Mouse (Mus musculus) forebrain, embryonic 15.5 days (tissue): ENCODE data around the gene Adamts7. TPM values are rescaled to one million over a fixed set of nuclear protein-coding genes. Genes with fewer than 3 reads are reported as not detected.
A peak's percentile ranks its signal among the peaks of the same experiment; 100 is the strongest.

Experiments
- ATAC-seq: fragments of 200-750 bp; cut with Nextera tagmentation; replicated peaks from 2 replicates; pipeline ENCODE4 v1.8.0; 2017; ENCODE audit warnings: mild to moderate bottlenecking, moderate TSS enrichment, moderate library complexity
- H3K27ac ChIP-seq: fragments of 300-500 bp; sonication (generic); replicated peaks from 2 replicates; pipeline ENCODE4 v1.5.1; 2015; ENCODE audit warnings: mild to moderate bottlenecking, inconsistent platforms
- H3K27me3 ChIP-seq: fragments of 300-500 bp; sonication (generic); 2 replicates; pipeline ENCODE4 v1.6.1; 2015; ENCODE audit warnings: inconsistent platforms
- H3K36me3 ChIP-seq: fragments of 300-500 bp; sonication (generic); 2 replicates; pipeline ENCODE4 v1.6.1; 2015; ENCODE audit warnings: mild to moderate bottlenecking, inconsistent platforms
- H3K4me1 ChIP-seq: fragments of 300-500 bp; sonication (generic); 2 replicates; pipeline ENCODE4 v1.6.1; 2015; ENCODE audit warnings: inconsistent platforms
- H3K4me2 ChIP-seq: fragments of 300-500 bp; sonication (generic); replicated peaks from 2 replicates; pipeline ENCODE4 v1.6.1; 2015; ENCODE audit warnings: mild to moderate bottlenecking, inconsistent platforms
- H3K4me3 ChIP-seq: fragments of 300-500 bp; sonication (generic); 2 replicates; pipeline ENCODE4 v1.5.1; 2015; ENCODE audit warnings: mild to moderate bottlenecking, inconsistent platforms
- H3K9ac ChIP-seq: fragments of 300-500 bp; sonication (generic); replicated peaks from 2 replicates; pipeline ENCODE4 v1.6.1; 2015; ENCODE audit warnings: mild to moderate bottlenecking, inconsistent platforms
- H3K9me3 ChIP-seq: fragments of 300-500 bp; sonication (generic); 2 replicates; pipeline ENCODE4 v1.6.1; 2016; ENCODE audit warnings: inconsistent platforms
- WGBS: fragments of 180-500 bp; shearing (Covaris S2); methylation state at CpG from one replicate; pipeline ENCODE4 v1.1.7; 2015; ENCODE audit warnings: mixed read lengths; 5-methylcytosine and 5-hydroxymethylcytosine counted together
- polyA plus RNA-seq: library from polyadenylated mRNA; unstranded; fragments of >200 nt; fragmentation: Nextera tagmentation; extraction: Ambion mirVana; gene quantifications from 2 replicates; pipeline ENCODE4 v1.2.1, GENCODE M21; 2015

The Adamts7 gene
- polyA plus RNA-seq, 1 experiment from 2014 or later, result 12.4 TPM

DNA sequence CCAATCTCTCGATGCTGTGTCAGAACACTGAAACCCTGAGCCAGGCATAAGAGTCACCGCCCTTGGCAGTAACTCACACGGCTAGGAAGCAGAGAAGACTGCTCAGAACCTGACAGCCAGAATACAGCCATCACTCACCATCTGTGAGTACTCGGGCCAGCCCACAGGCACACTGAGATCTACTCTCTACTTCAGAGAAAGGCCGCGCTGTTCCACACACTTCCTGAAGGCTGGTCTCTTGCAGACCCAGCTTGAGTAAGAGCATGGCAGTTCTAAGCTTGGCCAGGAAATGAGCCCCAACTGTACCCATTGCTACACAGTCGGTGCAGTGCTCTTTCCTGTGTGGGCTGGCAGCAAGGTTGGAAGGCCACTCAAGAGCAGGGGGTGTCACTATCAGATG, 80.0 kb downstream of the Adamts7 start:
- 0 out of 2 replicates have a peak, but pooled peaks cover 3% of the 10 kb centered on the region for H3K4me1 ChIP-seq
- H3K27me3 ChIP-seq, result no peaks in the 10 kb centered on the region
- H3K9me3 ChIP-seq, result no peaks in the 10 kb centered on the region
- H3K9ac ChIP-seq, result no peak overlapping the region
- H3K27ac ChIP-seq, result no peak overlapping the region
- ATAC-seq, result no peak
- no peaks in the 10 kb centered on the region for H3K36me3 ChIP-seq
- H3K4me2 ChIP-seq, result no peak overlapping the region
- no peak overlapping the region for H3K4me3 ChIP-seq
- WGBS, result 89% methylated on average over 7 of the region's 7 CpGs

DNA sequence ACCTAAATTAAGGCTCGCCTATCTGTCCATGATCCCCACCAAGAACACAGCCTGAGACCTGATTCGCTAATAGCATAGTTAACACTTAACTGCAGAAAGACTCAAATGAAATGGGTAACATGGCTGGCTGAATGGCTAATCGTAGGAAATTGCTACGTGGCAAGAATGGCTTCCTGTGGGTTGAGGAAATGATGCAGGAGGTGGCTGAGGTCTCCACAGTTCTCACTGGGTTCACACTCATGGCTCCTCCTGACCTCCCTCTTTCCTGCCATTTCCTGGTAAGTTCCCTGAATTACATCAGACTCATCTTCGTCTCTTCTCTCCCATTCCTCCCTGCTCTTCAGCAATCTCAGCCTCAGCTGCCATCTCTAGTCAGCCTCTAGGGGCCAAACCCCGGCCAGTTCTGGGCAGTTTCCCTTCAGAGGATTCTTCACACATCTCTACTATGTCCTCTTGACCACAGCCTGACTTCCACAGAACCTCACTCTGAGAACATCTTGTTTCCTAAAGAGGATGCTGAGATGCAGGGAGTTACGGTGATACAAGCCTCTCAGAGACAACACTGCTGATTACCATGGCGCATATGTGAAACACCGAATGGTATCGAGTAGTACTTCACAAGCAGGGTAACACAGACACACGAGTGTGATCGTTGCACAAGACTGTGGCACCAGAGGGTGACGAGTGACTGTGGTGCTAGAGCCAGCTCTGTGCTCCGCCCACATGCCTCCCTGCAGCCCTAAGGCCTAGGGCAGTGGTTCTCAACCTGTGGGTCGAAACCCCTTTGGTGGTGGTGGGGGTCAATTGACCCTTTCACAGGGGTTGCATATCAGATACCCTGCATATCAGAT, 81.7 kb downstream of the Adamts7 start:
- no peak overlapping the region for H3K27ac ChIP-seq
- ATAC-seq, result no peak
- no peaks in the 10 kb centered on the region for H3K36me3 ChIP-seq
- no peaks in the 10 kb centered on the region for H3K27me3 ChIP-seq
- no peak overlapping the region for H3K4me2 ChIP-seq
- 0 out of 2 replicates have a peak, but pooled peaks cover 3% of the 10 kb centered on the region for H3K4me1 ChIP-seq
- WGBS, result 91% methylated on average over 15 of the region's 15 CpGs
- H3K9me3 ChIP-seq, result no peaks in the 10 kb centered on the region
- no peak overlapping the region for H3K9ac ChIP-seq
- H3K4me3 ChIP-seq, result no peak overlapping the region

- 95% methylated on average over 6 of the region's 6 CpGs for WGBS
- ATAC-seq, result no peak
These were observed 82.3 kb downstream of the Adamts7 start for GRCm38 (mm10) chr9:90245206-90245605.

DNA sequence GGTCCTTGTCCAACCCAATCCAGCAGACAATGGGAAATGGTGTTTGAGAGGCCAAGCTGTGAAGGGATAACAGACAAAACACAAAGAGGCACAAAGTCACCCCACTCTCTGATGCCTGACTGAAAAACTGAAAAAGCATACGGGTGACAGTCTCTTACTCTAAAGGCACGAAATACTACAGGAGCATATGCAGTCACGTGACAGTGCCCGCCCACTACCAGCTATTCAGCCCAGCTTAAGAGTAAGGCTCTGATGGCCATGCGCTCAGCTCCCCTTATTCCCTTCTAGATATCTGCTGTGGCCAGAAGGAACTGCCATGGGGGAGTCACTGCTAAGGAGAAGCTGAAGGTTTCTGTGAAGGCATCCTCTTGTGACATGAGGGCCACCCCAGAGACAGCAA, 82.9 kb downstream of the Adamts7 start:
- no peak overlapping the region for H3K4me3 ChIP-seq
- no peak for ATAC-seq

More at GRCm38 (mm10) chr9:90245206-90245605, 82.3 kb downstream of the Adamts7 start:
- Histone ChIP-seq H3K4me1 (0 out of 2 replicates have a peak, but pooled peaks cover 3% of the 10 kb centered on the region), H3K9ac (no peak overlapping the region), H3K4me3 (no peak overlapping the region), H3K9me3 (no peaks in the 10 kb centered on the region), H3K27ac (no peak overlapping the region), H3K36me3 (no peaks in the 10 kb centered on the region), H3K4me2 (no peak overlapping the region), H3K27me3 (no peaks in the 10 kb centered on the region)

DNA sequence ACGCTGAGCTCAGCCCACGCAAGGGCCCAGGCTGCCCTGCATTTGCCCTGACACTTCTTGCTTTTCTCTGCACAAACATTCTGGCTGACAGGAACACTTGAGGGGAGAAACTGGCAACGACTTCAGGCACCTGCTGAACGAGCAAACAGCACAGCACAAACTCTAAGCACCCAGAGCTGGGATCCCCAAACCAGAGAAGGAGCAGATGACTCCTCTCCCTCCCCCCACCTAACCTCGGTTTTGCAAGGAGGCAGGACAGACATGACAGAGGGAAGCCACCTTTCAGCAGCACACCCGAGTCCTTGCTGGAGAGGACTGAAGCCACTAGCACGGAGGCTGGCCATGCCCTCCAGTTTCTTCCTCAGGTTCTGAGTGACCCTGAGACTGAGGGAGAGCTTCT, 84.4 kb downstream of the Adamts7 start:
- Histone ChIP-seq H3K4me1 (no peaks in the 10 kb centered on the region), H3K9ac (no peak overlapping the region), H3K27me3 (no peaks in the 10 kb centered on the region), H3K4me3 (no peak overlapping the region), H3K4me2 (no peak overlapping the region), H3K36me3 (no peaks in the 10 kb centered on the region), H3K9me3 (no peaks in the 10 kb centered on the region), H3K27ac (no peak overlapping the region)
- no peak for ATAC-seq
- 75% methylated on average over 7 of the region's 7 CpGs for WGBS

More for the DNA sequence above, 82.9 kb downstream of the Adamts7 start:
- Histone ChIP-seq H3K4me2 (no peak overlapping the region), H3K36me3 (no peaks in the 10 kb centered on the region), H3K9ac (no peak overlapping the region), H3K27ac (no peak overlapping the region), H3K27me3 (no peaks in the 10 kb centered on the region), H3K4me1 (no peaks in the 10 kb centered on the region), H3K9me3 (no peaks in the 10 kb centered on the region)
- WGBS, result 93% methylated on average over 5 of the region's 5 CpGs

DNA sequence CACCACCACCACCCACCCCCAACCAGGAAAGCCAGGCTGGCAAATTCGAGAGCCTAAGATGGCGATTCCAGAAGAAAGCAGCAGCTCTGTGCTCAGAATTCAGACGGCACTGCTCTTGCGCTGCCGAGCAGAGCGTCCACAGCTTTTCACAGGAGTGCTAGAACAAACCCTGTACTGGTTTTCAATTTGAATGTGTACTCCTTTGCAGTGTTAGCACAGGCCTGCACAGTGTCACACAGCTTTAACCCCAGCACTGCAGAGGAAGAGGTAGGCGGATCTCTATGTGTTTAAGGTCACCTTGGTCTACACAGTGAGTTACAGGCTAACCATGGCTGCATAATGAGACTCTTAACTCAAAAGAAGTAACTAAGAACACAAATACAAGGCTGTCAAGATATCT, 85.5 kb downstream of the Adamts7 start:
- Histone ChIP-seq H3K27me3 (no peaks in the 10 kb centered on the region), H3K9ac (no peak overlapping the region), H3K36me3 (no peaks in the 10 kb centered on the region), H3K4me1 (no peaks in the 10 kb centered on the region), H3K9me3 (no peaks in the 10 kb centered on the region), H3K27ac (no peak overlapping the region), H3K4me3 (no peak overlapping the region), H3K4me2 (no peak overlapping the region)
- no peak for ATAC-seq
- 91% methylated on average over 7 of the region's 7 CpGs for WGBS

DNA sequence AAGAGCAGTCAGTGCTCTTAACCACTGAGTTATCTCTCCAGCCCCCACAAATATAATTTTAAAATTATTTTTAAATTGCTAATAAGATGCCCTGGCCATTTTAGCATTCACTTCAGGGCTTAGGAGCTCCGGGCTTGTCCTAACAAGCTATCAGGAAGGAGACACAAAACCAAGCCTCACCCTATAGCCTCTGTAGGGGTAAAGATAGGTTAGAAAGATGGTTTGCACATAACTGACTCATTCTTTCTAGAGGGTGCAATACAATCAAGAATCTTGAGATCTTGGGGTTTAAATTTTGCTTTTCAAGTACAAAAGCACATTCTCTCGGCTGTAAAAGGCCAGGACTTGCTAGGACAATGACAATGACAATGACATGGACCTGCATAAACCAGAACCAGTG, 86.2 kb downstream of the Adamts7 start:
- no peak for ATAC-seq

DNA sequence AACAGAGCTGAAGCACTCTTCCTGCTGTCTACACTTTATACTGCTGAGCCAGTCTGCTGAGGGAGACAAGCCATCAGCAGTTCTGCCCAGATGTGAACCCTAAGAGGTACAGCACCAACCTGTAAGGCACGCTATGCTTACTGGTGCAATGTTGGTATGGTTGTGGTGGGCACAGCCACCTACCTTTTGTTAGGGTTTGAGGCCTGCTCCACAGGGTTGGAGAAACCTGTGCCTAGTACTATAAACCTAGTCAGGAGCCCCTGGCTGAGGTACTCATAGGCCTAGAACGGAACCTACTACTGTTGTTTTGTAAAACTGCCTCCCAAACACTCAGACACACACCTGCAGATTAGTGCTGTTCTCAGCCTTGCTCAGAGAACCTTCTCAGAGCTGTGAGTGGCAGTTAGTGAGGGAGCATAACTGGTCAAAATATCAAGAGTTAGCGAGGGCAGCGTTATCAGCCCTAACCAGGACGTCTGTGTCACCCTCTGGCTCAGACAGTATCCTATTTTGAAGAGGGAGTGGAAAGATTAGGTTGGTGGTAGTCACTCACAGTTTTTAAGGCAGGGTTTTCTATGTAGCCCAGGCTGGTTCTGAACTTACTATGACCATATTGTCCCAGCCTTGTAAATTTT, 87.4 kb downstream of the Adamts7 start:
- Histone ChIP-seq H3K9ac (no peak overlapping the region), H3K27me3 (no peaks in the 10 kb centered on the region), H3K36me3 (no peaks in the 10 kb centered on the region), H3K4me3 (no peak overlapping the region), H3K4me2 (no peak overlapping the region), H3K27ac (no peak overlapping the region), H3K4me1 (no peaks in the 10 kb centered on the region), H3K9me3 (no peaks in the 10 kb centered on the region)
- 0 out of 2 replicates have a peak, but pooled peaks have one; percentile 21 for ATAC-seq
- 91% methylated on average over 5 of the region's 5 CpGs for WGBS

More for the DNA sequence above, 86.2 kb downstream of the Adamts7 start:
- Histone ChIP-seq H3K27me3 (no peaks in the 10 kb centered on the region), H3K9me3 (no peaks in the 10 kb centered on the region), H3K4me3 (no peak overlapping the region), H3K9ac (no peak overlapping the region), H3K4me1 (no peaks in the 10 kb centered on the region), H3K36me3 (no peaks in the 10 kb centered on the region), H3K27ac (no peak overlapping the region), H3K4me2 (no peak overlapping the region)
- WGBS, result 87% methylated on average over 2 of the region's 2 CpGs

DNA sequence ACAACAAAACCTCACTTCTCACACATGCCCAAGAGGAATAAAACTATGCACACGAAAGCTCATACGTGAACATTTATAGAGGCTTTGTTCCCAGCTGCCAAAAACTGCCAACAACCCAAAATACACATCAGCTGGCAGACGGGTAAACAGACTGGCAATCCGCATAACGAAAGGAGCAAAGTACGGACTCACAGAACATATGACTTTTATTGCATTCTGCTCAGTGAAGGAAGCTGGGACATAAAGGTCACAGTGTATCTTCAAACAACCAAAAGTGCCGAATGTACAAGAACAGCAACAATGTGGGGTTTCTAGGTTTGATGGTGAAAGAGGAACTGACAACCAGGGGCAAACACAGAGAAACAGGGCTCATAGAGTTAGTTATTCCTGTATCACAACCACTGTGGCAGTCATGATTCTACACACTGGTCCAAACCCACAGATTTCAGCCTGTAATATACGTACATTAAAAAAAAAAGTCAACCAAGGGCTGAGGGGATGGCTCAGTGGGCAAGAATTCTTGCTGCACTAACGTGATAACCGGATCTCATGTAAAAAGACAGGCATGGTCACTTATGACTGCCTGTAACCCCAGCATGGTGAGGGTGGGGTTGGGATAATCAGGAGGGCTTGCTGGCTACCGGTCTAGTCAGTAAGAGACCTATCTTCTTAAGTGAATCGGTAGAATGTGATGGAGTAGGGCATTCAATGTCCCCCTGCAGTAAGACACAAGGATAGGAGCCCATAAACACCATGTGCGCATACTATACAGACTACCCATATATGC, 88.3 kb downstream of the Adamts7 start:
- H3K4me1 ChIP-seq, result no peaks in the 10 kb centered on the region
- no peak for ATAC-seq
- H3K9ac ChIP-seq, result no peak overlapping the region
- no peaks in the 10 kb centered on the region for H3K27me3 ChIP-seq
- H3K27ac ChIP-seq, result no peak overlapping the region
- H3K36me3 ChIP-seq, result no peaks in the 10 kb centered on the region
- no peak overlapping the region for H3K4me2 ChIP-seq
- 77% methylated on average over 13 of the region's 13 CpGs for WGBS
- no peaks in the 10 kb centered on the region for H3K9me3 ChIP-seq
- no peak overlapping the region for H3K4me3 ChIP-seq

DNA sequence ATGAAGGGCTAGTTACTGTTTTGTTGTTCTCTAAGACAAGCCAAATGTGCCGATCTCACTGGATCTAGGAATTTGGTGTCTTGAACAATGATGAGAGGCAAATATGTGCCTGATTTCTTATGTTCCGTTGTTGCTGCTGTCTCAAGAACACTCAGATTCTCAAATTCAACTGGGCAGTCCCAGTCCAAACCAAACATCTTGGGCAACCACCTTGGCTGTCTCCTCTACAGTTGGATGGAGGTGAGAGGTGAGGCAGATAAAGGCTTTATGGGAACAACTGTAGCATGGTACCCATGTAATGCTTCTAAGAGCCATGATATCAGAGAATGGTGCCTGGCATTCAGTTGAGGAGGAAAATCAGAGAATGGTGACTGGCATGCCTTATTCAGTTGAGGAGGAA, 90.3 kb downstream of the Adamts7 start:
- H3K36me3 ChIP-seq, result no peaks in the 10 kb centered on the region
- no peaks in the 10 kb centered on the region for H3K9me3 ChIP-seq
- H3K9ac ChIP-seq, result no peak overlapping the region
- H3K4me3 ChIP-seq, result no peak overlapping the region
- WGBS, result 94% methylated on average over 2 of the region's 2 CpGs
- no peak for ATAC-seq
- no peaks in the 10 kb centered on the region for H3K4me1 ChIP-seq
- H3K4me2 ChIP-seq, result no peak overlapping the region
- H3K27me3 ChIP-seq, result no peaks in the 10 kb centered on the region
- H3K27ac ChIP-seq, result no peak overlapping the region

DNA sequence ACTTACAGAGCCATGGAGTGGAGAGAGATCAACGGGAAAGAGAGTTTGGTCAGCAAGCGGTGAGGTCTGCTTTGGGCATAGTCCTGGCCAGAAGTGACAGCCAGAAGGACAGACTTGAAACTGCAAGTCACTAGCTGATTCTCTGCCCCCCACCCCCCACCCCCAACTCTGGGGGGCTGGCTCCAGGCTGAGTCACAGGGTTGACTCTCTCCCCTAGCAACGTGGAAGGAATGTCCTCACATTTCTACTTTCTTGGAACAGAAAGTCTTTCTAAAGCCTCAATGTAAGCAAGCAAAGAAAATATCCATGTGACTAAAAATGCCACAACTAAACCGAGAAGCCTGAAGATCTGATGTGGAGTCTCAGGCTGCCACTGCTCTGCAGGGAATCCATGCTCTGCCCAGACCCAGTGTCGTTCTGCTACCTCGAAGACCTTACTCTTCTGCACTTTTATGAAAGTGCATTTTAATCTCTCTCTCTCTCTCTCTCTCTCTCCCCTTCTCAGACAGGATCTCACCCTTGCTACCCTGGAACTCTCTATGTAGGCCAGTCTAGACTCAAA, 93.1 kb downstream of the Adamts7 start:
- no peaks in the 10 kb centered on the region for H3K9me3 ChIP-seq
- no peaks in the 10 kb centered on the region for H3K27me3 ChIP-seq
- no peak overlapping the region for H3K9ac ChIP-seq
- no peak overlapping the region for H3K4me3 ChIP-seq
- no peak overlapping the region for H3K4me2 ChIP-seq
- ATAC-seq, result no peak
- no peaks in the 10 kb centered on the region for H3K4me1 ChIP-seq
- H3K36me3 ChIP-seq, result no peaks in the 10 kb centered on the region
- no peak overlapping the region for H3K27ac ChIP-seq
- 54% methylated on average over 6 of the region's 6 CpGs for WGBS

- Histone ChIP-seq H3K4me1 (no peaks in the 10 kb centered on the region), H3K36me3 (no peaks in the 10 kb centered on the region), H3K4me2 (no peak overlapping the region), H3K9ac (no peak overlapping the region), H3K27ac (no peak overlapping the region), H3K27me3 (no peaks in the 10 kb centered on the region), H3K9me3 (no peaks in the 10 kb centered on the region), H3K4me3 (no peak overlapping the region)
- ATAC-seq, result no peak
- 82% methylated on average over 7 of the region's 7 CpGs for WGBS
These were observed 94.4 kb downstream of the Adamts7 start for GRCm38 (mm10) chr9:90257220-90257619.
